Mouse (Mus musculus): ENCODE measurements at regions not wholly inside any gene's neighbourhood (a gene's known extent, or its start where the extent isn't known, plus 50 kb on each side); places are given as distances from the start of the nearest gene placed in this dataset.

DNA sequence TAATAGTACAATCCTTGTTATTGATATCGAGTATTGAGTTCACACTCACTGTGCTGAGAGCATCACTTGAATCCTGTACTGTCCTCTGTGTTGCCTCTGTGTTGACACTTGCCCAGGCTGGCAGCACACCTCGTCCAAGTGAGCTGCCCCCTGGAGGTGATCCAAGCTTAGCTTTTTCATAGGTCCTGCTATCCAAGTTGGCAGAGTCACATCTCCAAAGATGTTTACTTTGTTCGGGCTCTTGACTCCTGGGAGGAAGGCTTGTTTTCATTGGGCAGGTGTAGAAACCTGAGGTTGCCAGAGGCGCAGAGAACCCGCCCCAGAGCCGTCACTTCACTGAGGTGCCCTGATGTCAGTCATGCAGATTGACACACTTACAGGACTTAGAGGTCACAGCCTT lies 493.9 kb downstream of the Med13l start:
- TF ChIP-seq CTCF (IDR thresholded peaks at IDR 0.05) (no peak; the same call in 1 of the 2 replicates), EP300 (IDR thresholded peaks at IDR 0.05) (no peak)

Data from lung, postnatal 0 days (tissue).